21 mouse cellular contexts compared by ENCODE assay signal in genomic region chr11:46396860-46397179, GRCm38 (mm10). TPM values are rescaled to one million over a fixed set of nuclear protein-coding genes. Genes with fewer than 3 reads are reported as not detected.
"Had no signal": no experiment of that assay in that cellular context is flagged by ENCODE, and none has a peak within 500 bp of the region (broad histone marks: within the 10 kb centered on the region; RNA-seq: fewer than 3 reads in every experiment).

No protein-coding gene starts in this region.

- H3K36me3 ChIP-seq: limb, embryonic 13.5 days; midbrain, embryonic 15.5 days; neural tube, embryonic 12.5 days had no signal

- H3K27ac ChIP-seq: kidney, postnatal 0 days; limb, embryonic 13.5 days; liver, embryonic 14.5 days; midbrain, embryonic 15.5 days; neural tube, embryonic 12.5 days; stomach, postnatal 0 days had no signal

- H3K9me3 ChIP-seq: limb, embryonic 13.5 days; midbrain, embryonic 15.5 days; neural tube, embryonic 12.5 days had no signal

- ATAC-seq: midbrain, embryonic 15.5 days had no signal

- H3K4me3 ChIP-seq: limb, embryonic 13.5 days; midbrain, embryonic 15.5 days; neural tube, embryonic 12.5 days had no signal

- H3K4me2 ChIP-seq: limb, embryonic 13.5 days; midbrain, embryonic 11.5 days; midbrain, embryonic 15.5 days; neural tube, embryonic 12.5 days had no signal

- DNase-seq: kidney, adult 11 months; kidney, adult 9 months; kidney, postnatal 36 days; layer of hippocampus, adult 9-11 months; layer of hippocampus, postnatal 36 days; left cerebral cortex, postnatal 4 days; lung, adult 18-20 months had no signal

- H3K4me1 ChIP-seq: limb, embryonic 13.5 days; midbrain, embryonic 15.5 days; neural tube, embryonic 12.5 days had no signal

- H3K9ac ChIP-seq: limb, embryonic 13.5 days; liver, embryonic 14.5 days; midbrain, embryonic 15.5 days; neural tube, embryonic 12.5 days had no signal

- H3K27me3 ChIP-seq: midbrain, embryonic 15.5 days; neural tube, embryonic 12.5 days had no signal

RNA-seq across cellular contexts. Expression of gene Fam71b, which starts 0.5 kb away (rescaled TPM):
- total RNA-seq: layer of hippocampus, adult 18-20 months; layer of hippocampus, postnatal 36 days; left cerebral cortex, adult 8-10 months; left cerebral cortex, postnatal 4 days; liver, adult 2 months; monocyte, adult 5-6 weeks; neutrophil, adult 5-6 weeks had no signal
- polyA plus RNA-seq: kidney, postnatal 0 days; limb, embryonic 13.5 days; liver, adult 2 months; lung, postnatal 0 days; midbrain, embryonic 11.5 days; midbrain, embryonic 15.5 days; neural tube, embryonic 12.5 days; stomach, postnatal 0 days; urinary bladder, adult 2 months had no signal

RNA-seq across cellular contexts. Expression of gene Itk, which starts 7.5 kb away (rescaled TPM):
- polyA plus RNA-seq: midbrain, embryonic 11.5 days; midbrain, embryonic 15.5 days; neural tube, embryonic 12.5 days had no signal
